Mouse (Mus musculus) kidney, postnatal 4 days (tissue): Measurements from ENCODE around the gene Eif2ak4.

Source experiments
- DNase-seq, 2 experiments: peaks; one replicate each; pipeline ENCODE4 v3.0.0; 2021; ENCODE audit warnings: mixed read lengths in 2 of 2

Eif2ak4 gene

GRCm38 (mm10) chr2:118510447-118511310, 122.3 kb downstream of the Eif2ak4 start:
- DNase-seq = peak; percentile 95 to 97

- peak in 1 of 2 experiments; percentile 43 for DNase-seq
Observed at GRCm38 (mm10) chr2:118511779-118512417, 123.5 kb downstream of the Eif2ak4 start.

GRCm38 (mm10) chr2:118512418-118513377, 124.3 kb downstream of the Eif2ak4 start:
- DNase-seq = peak in 1 of 2 experiments; percentile 29

- peak; percentile 63 to 72 for DNase-seq
Observed at GRCm38 (mm10) chr2:118520042-118520933, 131.9 kb downstream of the Eif2ak4 start.

GRCm38 (mm10) chr2:118522265-118522664, 133.8 kb downstream of the Eif2ak4 start:
- DNase-seq = no peak

GRCm38 (mm10) chr2:118523163-118523730, 134.8 kb downstream of the Eif2ak4 start:
- no peak for DNase-seq

- no peak for DNase-seq
Observed at GRCm38 (mm10) chr2:118524811-118525210, 136.4 kb downstream of the Eif2ak4 start.
